Mouse (Mus musculus): ENCODE results near the gene Cyp3a13.

GRCm38 (mm10) chr5:137951218-137951617 is 29.8 kb upstream of the Cyp3a13 start:
- TF ChIP-seq CTCF (IDR thresholded peaks at IDR 0.05; ENCODE audit: low read depth) (peak; percentile 72), EP300 (optimal IDR thresholded peaks at IDR 0.05) (no peak)
